Comparison of ENCODE assay signal across 15 mouse cellular contexts in genomic region chr14:101859305-101859886, GRCm38 (mm10).
DNase-seq lines count a peak whose midpoint lies in the region; ATAC-seq lines count a peak whose summit lies in the region.
"Had no signal": no experiment of that assay in that cellular context is flagged by ENCODE, and none has a peak within 500 bp of the region (broad histone marks: within the 10 kb centered on the region; RNA-seq: fewer than 3 reads in every experiment).

No protein-coding gene starts in this region.

- no peak overlapping the region for H3K9ac ChIP-seq in lung, embryonic 15.5 days
- H3K9ac ChIP-seq in intestine, embryonic 16.5 days (ENCODE audit: low read depth, low read length): no peak overlapping the region
- H3K9ac ChIP-seq: forebrain, embryonic 12.5 days; hindbrain, embryonic 13.5 days; liver, embryonic 13.5 days; stomach, embryonic 15.5 days had no signal

- H3K9me3 ChIP-seq in lung, embryonic 15.5 days: no peaks in the 10 kb centered on the region
- no peaks in the 10 kb centered on the region for H3K9me3 ChIP-seq in intestine, embryonic 16.5 days (ENCODE audit: control insufficient read depth, low read length)
- H3K9me3 ChIP-seq: forebrain, embryonic 12.5 days; hindbrain, embryonic 13.5 days; liver, embryonic 13.5 days; stomach, embryonic 15.5 days had no signal

- H3K27me3 ChIP-seq in lung, embryonic 15.5 days: no peaks in the 10 kb centered on the region
- H3K27me3 ChIP-seq in intestine, embryonic 16.5 days (replicated peaks; ENCODE audit: control insufficient read depth, insufficient read depth, low read length): no peaks in the 10 kb centered on the region
- H3K27me3 ChIP-seq: forebrain, embryonic 12.5 days; hindbrain, embryonic 13.5 days; liver, embryonic 13.5 days; stomach, embryonic 15.5 days had no signal

- peak; percentile 89 for DNase-seq in heart, adult 11 months
- DNase-seq in heart, postnatal 4 days: no peak
- peak; percentile 41 for DNase-seq in ZHBTc4 (ENCODE audit: low read depth, low spot score)
- DNase-seq in kidney, adult 9 months: peak; percentile 95
- no peak for DNase-seq in right cerebral cortex, adult 18-20 months
- DNase-seq in c-Kit-positive CD71-positive TER-119-positive erythroid progenitor cells, embryonic 14.5 days (ENCODE audit: low spot score): no peak
- DNase-seq: cerebellum, adult 9-11 months; gastrocnemius, postnatal 10 days; liver, embryonic 13.5 days; thymus, postnatal 36 days had no signal

- no peak overlapping the region for H3K4me3 ChIP-seq in lung, embryonic 15.5 days
- H3K4me3 ChIP-seq in intestine, embryonic 16.5 days (ENCODE audit: low read length): no peak overlapping the region
- H3K4me3 ChIP-seq: forebrain, embryonic 12.5 days; hindbrain, embryonic 13.5 days; liver, embryonic 13.5 days; stomach, embryonic 15.5 days had no signal

- WGBS in lung, embryonic 15.5 days: 45% methylated on average over 8 of the region's 8 CpGs
- WGBS in intestine, embryonic 16.5 days: 63% methylated on average over 8 of the region's 8 CpGs

- H3K27ac ChIP-seq in lung, embryonic 15.5 days: peak overlapping the region; percentile 63
- H3K27ac ChIP-seq in intestine, embryonic 16.5 days (ENCODE audit: low read length): no peak overlapping the region
- H3K27ac ChIP-seq: forebrain, embryonic 12.5 days; hindbrain, embryonic 13.5 days; liver, embryonic 13.5 days; stomach, embryonic 15.5 days had no signal

- H3K36me3 ChIP-seq in lung, embryonic 15.5 days: no peaks in the 10 kb centered on the region
- H3K36me3 ChIP-seq in intestine, embryonic 16.5 days (ENCODE audit: control insufficient read depth, insufficient read depth, low read length): no peaks in the 10 kb centered on the region
- H3K36me3 ChIP-seq: forebrain, embryonic 12.5 days; hindbrain, embryonic 13.5 days; liver, embryonic 13.5 days; stomach, embryonic 15.5 days had no signal

- ATAC-seq in lung, embryonic 15.5 days (ENCODE audit: borderline replicate concordance, extremely low read depth, low FRiP score, low TSS enrichment): peak; percentile 77
- ATAC-seq in intestine, embryonic 16.5 days: no peak

- H3K4me2 ChIP-seq in lung, embryonic 15.5 days: no peak overlapping the region
- H3K4me2 ChIP-seq in intestine, embryonic 16.5 days (ENCODE audit: low read depth, low read length): no peak overlapping the region
- H3K4me2 ChIP-seq: forebrain, embryonic 12.5 days; hindbrain, embryonic 13.5 days; liver, embryonic 13.5 days; stomach, embryonic 15.5 days had no signal

- 0 out of 2 replicates have a peak, but pooled peaks cover 3% of the 10 kb centered on the region for H3K4me1 ChIP-seq in lung, embryonic 15.5 days
- peaks cover 6% of the 10 kb centered on the region; the same call in 1 of the 2 replicates for H3K4me1 ChIP-seq in intestine, embryonic 16.5 days (ENCODE audit: control insufficient read depth, insufficient read depth, low read length)
- H3K4me1 ChIP-seq: forebrain, embryonic 12.5 days; hindbrain, embryonic 13.5 days; liver, embryonic 13.5 days; stomach, embryonic 15.5 days had no signal

Comparison
In these comparisons a context has a peak if more than half of its experiments do, and no peak if none do; other contexts are left out.
1. DNase-seq: peak in heart, adult 11 months (single experiment), ZHBTc4 (single experiment) and kidney, adult 9 months (single experiment); none in heart, postnatal 4 days (single experiment), right cerebral cortex, adult 18-20 months (single experiment) and c-Kit-positive CD71-positive TER-119-positive erythroid progenitor cells, embryonic 14.5 days (single experiment).